Mouse (Mus musculus): ENCODE data around the gene Pkmyt1. TPM values are rescaled to one million over a fixed set of nuclear protein-coding genes. Genes with fewer than 3 reads are reported as not detected.
"Not testable (repeated sequence)": the region's sequence is repeated elsewhere in the genome, so short reads cannot be mapped to it uniquely, and the experiment has no call there.

Gene Pkmyt1
- total RNA-seq, 2 experiments from 2014 or later = 0.32 to 0.57 TPM

DNA sequence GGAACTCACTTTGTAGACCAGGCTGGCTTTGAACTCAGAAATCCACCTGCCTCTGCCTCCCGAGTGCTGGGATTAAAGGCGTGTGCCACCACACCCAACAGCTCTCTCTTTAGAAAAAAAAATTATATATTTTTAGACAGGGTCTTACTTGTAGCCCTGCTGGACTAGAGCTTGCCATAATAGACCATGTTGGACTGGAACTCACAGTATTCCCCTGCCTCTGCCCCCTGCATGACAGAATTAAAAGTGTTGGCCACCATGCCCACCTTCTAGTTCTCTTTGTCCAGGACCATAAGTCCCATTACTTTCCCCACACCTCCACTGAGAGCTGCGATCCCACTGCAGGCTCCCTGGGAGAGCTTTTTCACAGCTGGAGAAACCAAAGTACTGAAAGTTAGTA is 21.3 kb downstream of the Pkmyt1 start:
- DNase-seq (ENCODE audit: low spot score) = no peak

GRCm38 (mm10) chr17:23748026-23748425 is 21.9 kb downstream of the Pkmyt1 start:
- DNase-seq (ENCODE audit: low spot score) = no peak

DNA sequence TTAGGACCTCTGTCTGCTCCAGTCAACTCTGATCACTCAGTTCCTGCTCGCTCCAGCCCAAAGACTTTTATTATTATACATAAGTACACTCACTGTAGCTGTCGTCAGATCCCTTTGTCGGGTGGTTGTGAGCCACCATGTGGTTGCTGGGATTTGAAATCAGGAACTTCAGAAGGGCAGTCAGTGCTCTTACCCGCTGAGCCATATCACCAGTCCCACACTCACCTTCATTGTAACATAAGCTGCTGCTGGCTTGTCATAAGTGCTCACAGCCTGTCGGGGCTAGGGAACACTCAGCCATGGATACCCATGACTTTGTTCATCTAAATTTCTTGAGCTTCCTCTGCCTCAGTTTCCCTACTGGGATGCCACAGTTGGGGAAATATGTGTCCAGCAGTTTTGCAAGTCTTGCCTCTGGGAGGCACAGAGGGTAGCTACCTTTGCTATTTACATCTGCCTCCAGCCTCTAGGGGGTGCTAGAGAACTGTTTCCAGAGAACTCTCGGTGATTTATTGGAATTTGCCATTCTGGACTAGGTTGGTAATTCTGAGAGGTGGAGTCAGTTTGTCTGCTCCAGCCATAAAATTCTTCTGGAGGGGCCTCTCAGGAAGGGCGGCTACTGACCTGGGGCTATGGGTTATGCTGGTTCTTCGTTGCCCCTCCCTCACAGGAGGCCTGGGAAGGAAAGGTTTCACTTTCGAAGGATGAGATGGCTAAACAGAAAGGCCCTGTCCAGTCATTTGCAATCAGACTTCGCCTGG is 22.7 kb downstream of the Pkmyt1 start:
- peak; percentile 90 for DNase-seq (ENCODE audit: low spot score)

- DNase-seq (ENCODE audit: low spot score) = no peak
Observed at GRCm38 (mm10) chr17:23749400-23750191, 23.5 kb downstream of the Pkmyt1 start.

GRCm38 (mm10) chr17:23755689-23756088 is 29.6 kb downstream of the Pkmyt1 start:
- DNase-seq (ENCODE audit: low spot score) = no peak

- DNase-seq (ENCODE audit: low spot score) = no peak
Observed at GRCm38 (mm10) chr17:23757581-23757980, 31.4 kb downstream of the Pkmyt1 start.

- no peak for DNase-seq (ENCODE audit: low spot score)
Observed at GRCm38 (mm10) chr17:23758801-23759200, 32.7 kb downstream of the Pkmyt1 start.

DNA sequence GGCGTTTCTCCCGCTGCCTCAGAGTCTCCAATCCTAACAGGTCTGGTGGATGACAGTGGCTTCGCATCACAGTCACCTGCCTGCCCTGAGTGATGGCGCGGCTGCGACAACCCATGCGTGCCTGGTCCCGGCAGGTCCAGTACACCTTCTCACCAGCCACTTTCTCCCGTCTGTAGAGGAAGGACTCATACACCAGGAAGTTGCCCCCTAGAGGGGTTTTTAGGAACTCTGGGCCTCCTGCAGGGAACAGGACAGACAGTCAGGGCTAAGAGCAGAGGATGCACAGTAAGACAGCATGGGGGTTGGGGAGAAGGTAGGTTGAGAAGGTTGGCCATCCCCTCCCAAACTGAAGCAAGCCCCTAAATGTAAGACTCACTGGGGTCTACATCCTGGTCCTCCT is 34.1 kb downstream of the Pkmyt1 start:
- DNase-seq (ENCODE audit: low spot score) = no peak

DNA sequence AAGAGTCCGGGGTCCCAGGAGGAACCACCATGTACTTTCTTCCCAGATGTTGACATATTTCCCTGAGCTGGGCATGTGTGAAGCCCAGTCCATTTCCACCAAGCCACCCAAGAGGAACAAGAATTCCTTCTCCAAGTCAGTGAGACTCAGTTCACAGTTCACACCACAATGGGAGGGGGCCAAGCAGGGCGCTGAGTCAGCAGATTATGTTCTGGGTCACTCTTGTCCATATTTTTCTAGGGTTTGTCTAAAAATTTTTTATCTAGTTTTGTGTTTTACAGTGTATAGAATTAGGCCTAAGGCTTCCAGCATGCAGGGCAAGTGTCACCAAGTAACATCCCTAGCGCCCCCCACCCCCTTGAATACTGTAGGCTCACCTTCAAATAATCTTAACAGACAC is 35.0 kb downstream of the Pkmyt1 start:
- no peak for DNase-seq (ENCODE audit: low spot score)

DNA sequence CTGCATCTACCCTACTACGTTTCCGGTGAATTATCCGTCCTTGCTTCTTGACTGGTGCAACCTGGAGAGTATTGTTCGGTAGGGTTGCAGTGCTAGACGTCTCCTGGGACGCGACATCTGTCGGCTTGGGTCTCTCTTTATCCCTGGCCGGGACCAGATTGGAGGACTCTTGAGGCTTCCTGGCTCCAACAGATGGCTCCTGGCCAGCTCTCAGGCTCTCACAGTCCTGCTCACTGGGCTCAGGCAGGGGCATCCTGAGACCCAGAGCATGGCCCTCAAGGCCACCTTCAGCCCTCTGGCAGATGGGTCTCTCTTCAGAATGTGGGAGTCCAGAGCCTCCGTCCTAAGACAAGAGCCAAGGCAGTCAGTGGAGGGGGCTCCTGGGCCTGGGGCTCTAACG is 36.8 kb downstream of the Pkmyt1 start:
- DNase-seq (ENCODE audit: low spot score) = no peak

DNA sequence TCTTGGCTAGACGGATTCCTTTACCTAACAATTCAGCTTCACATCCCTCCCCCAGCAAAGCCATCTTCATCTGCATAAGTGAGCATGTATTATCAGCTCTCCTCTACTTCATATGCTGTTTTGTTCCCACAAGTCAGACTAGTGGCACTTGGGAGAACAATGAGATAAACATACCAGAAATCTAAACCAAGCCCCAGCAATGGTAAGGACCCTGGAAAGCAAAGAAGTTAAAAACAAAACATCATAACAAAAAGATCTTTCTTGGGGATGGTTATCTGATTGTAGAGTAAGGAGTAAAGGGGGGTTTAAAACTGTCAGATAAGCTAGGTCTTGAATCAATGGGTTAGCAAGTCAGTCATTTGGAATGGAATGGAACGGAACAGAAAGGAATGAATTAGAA is 44.4 kb downstream of the Pkmyt1 start:
- DNase-seq (ENCODE audit: low spot score) = no peak

DNA sequence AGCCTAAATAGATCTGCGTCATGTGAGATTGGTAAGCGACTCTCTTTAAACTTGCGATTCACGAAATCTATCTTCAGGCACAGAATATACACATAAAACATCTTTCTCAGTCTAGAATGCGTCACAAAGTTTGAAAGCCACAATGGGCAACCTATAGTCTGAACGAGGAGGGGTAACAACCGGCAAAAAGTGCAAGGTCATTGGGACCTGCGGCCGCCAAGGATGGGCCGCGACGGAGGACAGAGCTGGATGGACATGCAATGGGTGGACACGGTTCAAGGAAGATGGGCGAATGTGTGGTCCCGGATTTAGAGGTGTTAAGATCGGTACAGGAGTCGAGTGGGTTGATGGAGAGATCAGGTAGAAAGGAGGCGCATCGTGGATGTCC is 44.8 kb downstream of the Pkmyt1 start:
- peak; percentile 27 for DNase-seq (ENCODE audit: low spot score)

GRCm38 (mm10) chr17:23771284-23772218 is 45.4 kb downstream of the Pkmyt1 start, which contains the start of gene Flywch1:
Gene Flywch1 (minus strand): TSS chr17:23771602.
- DNase-seq (ENCODE audit: low spot score) = peak; percentile 98

DNA sequence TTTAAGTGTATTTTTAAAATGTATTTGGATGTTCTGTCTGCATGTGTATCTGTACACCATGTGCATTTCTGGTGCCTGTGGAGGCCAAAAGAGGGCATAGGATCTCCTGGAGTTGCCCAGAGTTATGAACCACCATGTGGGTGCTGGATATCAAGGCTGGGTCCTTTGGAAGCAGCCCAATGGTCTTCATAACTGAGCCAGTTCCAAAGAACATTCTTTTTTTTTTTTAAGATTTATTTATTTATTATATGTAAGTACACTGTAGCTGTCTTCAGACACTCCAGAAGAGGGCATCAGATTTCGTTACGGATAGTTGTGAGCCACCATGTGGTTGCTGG is 46.1 kb downstream of the Pkmyt1 start:
- not testable (repeated sequence) for DNase-seq (ENCODE audit: low spot score)

DNA sequence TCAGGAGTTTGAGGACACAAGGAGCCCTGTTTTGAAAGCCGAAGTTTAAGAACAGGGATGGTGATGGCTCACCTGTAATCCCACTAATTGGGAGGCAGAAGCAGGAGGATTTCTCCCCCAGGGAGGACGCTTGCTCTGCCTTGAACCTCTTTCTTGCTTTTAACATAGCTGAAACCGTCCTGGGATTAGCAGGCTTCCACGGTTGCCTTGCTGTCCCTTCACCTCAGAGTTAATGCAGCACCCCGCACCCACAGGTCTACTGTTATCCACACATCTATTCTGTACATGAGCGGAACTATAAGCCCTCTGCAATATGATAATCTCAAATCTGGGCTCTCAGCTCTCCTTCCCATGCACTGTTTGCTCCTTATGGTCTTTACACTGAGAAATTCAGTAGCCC is 47.5 kb downstream of the Pkmyt1 start:
- no peak for DNase-seq (ENCODE audit: low spot score)

DNA sequence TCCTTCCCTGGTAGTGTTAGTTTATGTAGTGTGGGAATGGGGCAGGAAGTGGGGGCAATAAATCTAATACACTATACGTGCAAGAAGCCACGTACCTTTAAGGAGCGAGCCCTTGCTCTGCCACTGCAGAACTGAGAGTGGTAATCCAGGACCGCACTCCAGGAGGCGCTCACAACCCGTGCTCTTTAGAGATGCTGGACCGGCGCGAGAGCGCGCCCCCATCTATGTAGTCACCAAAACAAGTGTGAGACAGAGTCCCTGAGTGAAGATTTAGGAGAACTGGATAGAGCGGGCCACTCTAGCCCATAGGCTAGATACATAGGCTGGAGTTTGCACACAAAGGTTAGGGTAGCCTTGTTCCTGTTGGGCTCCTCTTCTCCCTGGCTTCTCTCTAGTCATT is 48.0 kb downstream of the Pkmyt1 start:
- DNase-seq (ENCODE audit: low spot score) = peak; percentile 82

DNA sequence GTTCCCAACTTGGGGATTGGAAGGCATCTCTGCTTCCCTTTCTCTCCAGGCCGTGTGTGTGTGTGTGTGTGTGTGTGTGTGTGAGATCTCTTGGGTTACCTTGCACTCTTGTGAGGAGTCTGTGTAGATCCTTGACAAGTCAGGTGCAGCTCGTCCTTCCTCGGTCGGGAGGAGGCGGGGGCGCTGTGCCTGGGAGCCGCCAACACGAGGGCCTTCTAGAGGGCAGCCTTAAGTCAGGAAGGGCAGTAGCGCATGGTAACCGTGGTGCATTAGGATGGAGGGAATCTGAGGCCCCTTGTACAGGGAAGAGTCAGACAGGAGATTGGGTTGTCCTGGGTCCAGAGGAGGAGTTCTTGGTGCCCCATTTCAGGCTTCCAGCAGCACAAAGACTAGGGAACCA is 50.1 kb downstream of the Pkmyt1 start:
- no peak for DNase-seq (ENCODE audit: low spot score)

DNA sequence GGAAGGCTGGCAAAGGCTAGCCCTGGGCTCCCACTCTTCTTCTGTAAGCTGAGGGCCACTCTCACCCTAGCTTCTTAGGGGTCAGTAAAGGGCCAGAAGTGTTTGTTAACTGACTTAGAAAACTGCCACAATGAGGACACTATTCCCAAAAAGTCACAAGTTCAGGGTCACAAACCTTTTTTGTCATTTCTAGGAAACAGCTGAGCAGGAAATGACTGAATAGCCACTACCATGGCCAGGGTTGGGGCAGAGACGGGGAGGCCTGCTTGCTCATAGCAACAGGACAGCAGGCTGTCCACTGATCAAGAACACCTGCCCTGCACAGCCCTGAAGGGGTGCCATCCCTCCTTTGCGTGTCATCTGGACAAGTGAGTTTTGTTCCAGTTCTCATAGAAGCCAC is 51.0 kb downstream of the Pkmyt1 start:
- DNase-seq (ENCODE audit: low spot score) = no peak

GRCm38 (mm10) chr17:23778447-23778846 is 52.3 kb downstream of the Pkmyt1 start:
- no peak for DNase-seq (ENCODE audit: low spot score)

DNA sequence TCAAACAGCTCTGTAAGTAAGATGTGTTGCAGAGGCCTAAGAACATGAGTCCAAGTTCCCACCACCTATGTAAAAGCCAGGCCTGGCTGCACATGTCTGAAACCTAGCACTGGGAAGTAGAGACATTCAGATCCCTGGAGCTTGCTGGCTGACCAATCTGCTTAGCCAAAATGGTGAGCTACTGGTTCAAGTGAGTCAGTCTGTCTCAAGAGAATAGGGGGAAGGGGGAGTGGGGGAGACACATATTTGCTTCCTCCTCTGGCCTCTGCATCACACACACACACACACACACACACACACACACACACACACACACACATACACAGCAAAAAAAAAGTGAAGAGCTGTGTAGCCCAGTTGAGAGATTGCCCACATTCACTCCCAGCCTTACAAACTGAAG is 57.2 kb downstream of the Pkmyt1 start:
- DNase-seq (ENCODE audit: low spot score) = no peak

- DNase-seq (ENCODE audit: low spot score) = peak; percentile 39
Observed at GRCm38 (mm10) chr17:23785561-23786471, 59.7 kb downstream of the Pkmyt1 start, which contains the start of gene Flywch2. Gene Flywch2 (minus strand): TSS chr17:23786081.

Measured in gastrocnemius, adult 18-20 months (tissue).